Mouse (Mus musculus) kidney, adult 2 months (tissue): ENCODE results near the gene Gm35549. TPM values are rescaled to one million over a fixed set of nuclear protein-coding genes. Genes with fewer than 3 reads are reported as not detected.

Source experiments
- DNase-seq: peaks from one replicate; pipeline ENCODE4 v3.0.0; 2021
- H3K27ac ChIP-seq: fragments of 200-500 bp; 2 replicates; pipeline ENCODE4 v1.5.1; 2012; ENCODE audit warnings: low read depth, low read length, control low read depth, inconsistent platforms; ENCODE audit not compliant: insufficient read depth
- H3K27me3 ChIP-seq: fragments of 200-500 bp; replicated peaks from 2 replicates; pipeline ENCODE4 v1.6.1; 2012; ENCODE audit warnings: mild to moderate bottlenecking, moderate library complexity, low read length, inconsistent platforms; ENCODE audit not compliant: control insufficient read depth, insufficient read depth
- H3K36me3 ChIP-seq: fragments of 200-500 bp; 2 replicates; pipeline ENCODE4 v1.6.1; 2012; ENCODE audit warnings: mild to moderate bottlenecking, moderate library complexity, low read length, inconsistent platforms; ENCODE audit not compliant: control insufficient read depth, insufficient read depth
- H3K4me1 ChIP-seq: fragments of 200-500 bp; 2 replicates; pipeline ENCODE4 v1.6.1; 2011; ENCODE audit warnings: low read length; ENCODE audit not compliant: control insufficient read depth, insufficient read depth
- H3K4me3 ChIP-seq: fragments of 200-500 bp; 2 replicates; pipeline ENCODE4 v1.5.1; 2011; ENCODE audit warnings: mild to moderate bottlenecking, low read depth, low read length, control low read depth; ENCODE audit not compliant: insufficient read depth
- CTCF ChIP-seq: fragments of 200-500 bp; conservative IDR thresholded peaks from 2 replicates; pipeline ENCODE4 v1.5.1; 2011; ENCODE audit warnings: low read depth, mild to moderate bottlenecking, control low read depth, low read length, moderate library complexity, mixed read lengths; ENCODE audit not compliant: insufficient read depth, insufficient read length
- POLR2A ChIP-seq: fragments of 200-500 bp; IDR thresholded peaks from one replicate; pipeline ENCODE4 v1.6.1; 2011; ENCODE audit warnings: low read depth, low read length, control low read depth
- WGBS: fragments of 180-500 bp; shearing (Covaris S2); methylation state at CpG from one replicate; pipeline ENCODE4 v1.1.7; 2018; 5-methylcytosine and 5-hydroxymethylcytosine counted together
- polyA plus RNA-seq: library from polyadenylated mRNA; depleted of rRNA; stranded (reverse); fragments of >200 nt; gene quantifications from 2 replicates; pipeline ENCODE4 v1.2.3, GENCODE M21; 2012; rRNA removed

The Gm35549 gene
- polyA plus RNA-seq, 1 experiment = not detected

GRCm38 (mm10) chr9:122807186-122807585, 36.6 kb downstream of the Gm35549 start:
- 74% methylated on average over 2 of the region's 2 CpGs for WGBS
- TF ChIP-seq CTCF = no peak
- TF ChIP-seq POLR2A = no peak
- DNase-seq = peak; percentile 61
- Histone ChIP-seq H3K27ac (peak overlapping the region; percentile 91; the same call in 1 of the 2 replicates), H3K36me3 (no peaks in the 10 kb centered on the region; the same call in 1 of the 2 replicates), H3K4me3 (no peak overlapping the region), H3K27me3 (no peaks in the 10 kb centered on the region), H3K4me1 (peaks cover 10% of the 10 kb centered on the region; the same call in 1 of the 2 replicates)

GRCm38 (mm10) chr9:122805845-122806341, 37.9 kb downstream of the Gm35549 start:
- Histone ChIP-seq H3K27me3 (no peaks in the 10 kb centered on the region), H3K27ac (peak overlapping the region; percentile 91), H3K4me1 (peaks cover 10% of the 10 kb centered on the region; the same call in 1 of the 2 replicates), H3K36me3 (no peaks in the 10 kb centered on the region; the same call in 1 of the 2 replicates), H3K4me3 (peak overlapping the region; percentile 85)
- TF ChIP-seq POLR2A (no peak), CTCF (no peak)
- DNase-seq = no peak
- WGBS = 8% methylated on average over 10 of the region's 10 CpGs

GRCm38 (mm10) chr9:122805053-122805844, 38.6 kb downstream of the Gm35549 start, which contains the start of gene Tcaim:
TSS of gene Tcaim (plus strand) at chr9:122805539.
- H3K27me3 ChIP-seq = no peaks in the 10 kb centered on the region
- H3K36me3 ChIP-seq = no peaks in the 10 kb centered on the region; the same call in 1 of the 2 replicates
- peaks cover 10% of the 10 kb centered on the region; the same call in 1 of the 2 replicates for H3K4me1 ChIP-seq
- TF ChIP-seq POLR2A (peak; percentile 40), CTCF (no peak)
- 5% methylated on average over 42 of the region's 42 CpGs for WGBS
- DNase-seq = peak; percentile 97
- H3K4me3 ChIP-seq = peak within 1 kb of the TSS; percentile 85
- peak within 1 kb of the TSS; percentile 91 for H3K27ac ChIP-seq

GRCm38 (mm10) chr9:122786534-122786933, 57.3 kb downstream of the Gm35549 start:
- TF ChIP-seq CTCF (no peak), POLR2A (no peak)

GRCm38 (mm10) chr9:122785231-122785630, 58.6 kb downstream of the Gm35549 start:
- no peak for DNase-seq
- TF ChIP-seq CTCF (no peak), POLR2A (no peak)
- 66% methylated on average over 5 of the region's 5 CpGs for WGBS
- Histone ChIP-seq H3K4me3 (no peak overlapping the region), H3K4me1 (no peaks in the 10 kb centered on the region), H3K27ac (no peak overlapping the region), H3K27me3 (no peaks in the 10 kb centered on the region), H3K36me3 (no peaks in the 10 kb centered on the region)

More at GRCm38 (mm10) chr9:122786534-122786933, 57.3 kb downstream of the Gm35549 start:
- DNase-seq = no peak
- Histone ChIP-seq H3K4me1 (no peaks in the 10 kb centered on the region), H3K36me3 (no peaks in the 10 kb centered on the region), H3K27me3 (no peaks in the 10 kb centered on the region), H3K4me3 (no peak overlapping the region), H3K27ac (no peak overlapping the region)
- WGBS = 86% methylated on average over 1 of the region's 1 CpGs

Other genes starting within 250 kb of the Gm35549 start
- gene Topaz1, start 96.7 kb downstream of the Gm35549 start, polyA plus RNA-seq = not detected in 2 replicates
- gene Tcaim, start 38.5 kb downstream of the Gm35549 start, polyA plus RNA-seq = 14.2 and 16.8 TPM in 2 replicates
- 26.9 and 30.0 TPM in 2 replicates for gene Zfp445, start 22.0 kb upstream of the Gm35549 start, polyA plus RNA-seq
- gene Zkscan7, start 41.6 kb upstream of the Gm35549 start, polyA plus RNA-seq = 5.2 and 6.5 TPM in 2 replicates
- 0.67 and 0.91 TPM in 2 replicates for gene Zfp105, start 79.0 kb upstream of the Gm35549 start, polyA plus RNA-seq
- gene 1110059G10Rik, start 107.0 kb upstream of the Gm35549 start, polyA plus RNA-seq = 2.6 and 4.5 TPM in 2 replicates
- gene Kif15, start 107.0 kb upstream of the Gm35549 start, polyA plus RNA-seq = 0.42 and 0.53 TPM in 2 replicates
- 19.8 and 23.1 TPM in 2 replicates for gene Tmem42, start 177.3 kb upstream of the Gm35549 start, polyA plus RNA-seq
- 0.04 TPM in 1 of 2 replicates, not detected in the other for gene Tgm4, start 190.7 kb upstream of the Gm35549 start, polyA plus RNA-seq